Mouse (Mus musculus) kidney, postnatal 36 days (tissue): ENCODE results near the gene 1700023F06Rik.
A peak's percentile ranks its signal among the peaks of the same experiment; 100 is the strongest.

Experiments used
- DNase-seq, 2 experiments: peaks; one replicate each; pipeline ENCODE4 v3.0.0; 2021 to 2022; ENCODE audit warnings: mixed read lengths in 2 of 2

Gene 1700023F06Rik

GRCm38 (mm10) chr11:103160738-103161137, 47.6 kb downstream of the 1700023F06Rik start:
- DNase-seq = no peak

- peak; percentile 96 to 99 for DNase-seq
Observed at GRCm38 (mm10) chr11:103158621-103159478, 49.5 kb downstream of the 1700023F06Rik start.

GRCm38 (mm10) chr11:103149771-103150170, 58.6 kb downstream of the 1700023F06Rik start:
- no peak for DNase-seq
